Mouse (Mus musculus): Measurements from ENCODE around the gene Vmac. TPM values are rescaled to one million over a fixed set of nuclear protein-coding genes. Genes with fewer than 3 reads are reported as not detected.

The Vmac gene
- total and polyA plus RNA-seq, 3 experiments = 2.6 to 8.0 TPM; not detected in 1

DNA sequence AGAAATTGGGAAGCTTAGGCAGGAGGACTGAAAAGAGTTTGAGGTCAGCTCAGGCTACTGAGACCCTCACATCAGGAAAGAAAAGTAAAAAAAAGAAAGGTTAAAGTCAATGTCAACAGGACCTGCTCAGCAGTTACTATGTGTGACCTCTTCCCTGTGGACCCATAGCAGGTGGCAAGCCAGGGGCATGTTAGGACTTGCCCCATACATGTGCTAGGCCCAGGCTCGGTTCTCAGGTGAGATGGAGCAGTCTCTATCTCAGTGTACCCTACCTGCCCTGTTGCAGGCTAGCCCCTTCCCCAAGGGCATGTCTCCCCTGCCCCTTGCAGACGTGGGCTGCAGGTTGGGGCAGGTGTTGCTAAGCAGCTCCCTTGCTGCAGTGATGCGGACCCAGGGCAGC lies 8.1 kb downstream of the Vmac start:
- Histone ChIP-seq H3K4me1 (ENCODE audit: control insufficient read depth in 1 of 2, insufficient read depth in 2 of 2, low read length in 2 of 2) (no peaks in the 10 kb centered on the region), H3K9ac (ENCODE audit: control insufficient read depth, low read depth, low read length, poor library complexity, severe bottlenecking) (no peak overlapping the region), H3K27ac (ENCODE audit: control insufficient read depth, low read depth, low read length) (no peak overlapping the region), H3K9me3 (replicated peaks; ENCODE audit: insufficient read depth, low read length) (no peaks in the 10 kb centered on the region), H3K79me2 (ENCODE audit: control insufficient read depth, insufficient read depth, low read length, poor library complexity) (no peaks in the 10 kb centered on the region), H3K36me3 (ENCODE audit: control insufficient read depth in 1 of 2, insufficient read depth in 2 of 2, low read length in 2 of 2) (peaks cover 0 to 7% of the 10 kb centered on the region in 2 experiments; a peak in 2 of 4 replicates), H3K4me3 (ENCODE audit: control insufficient read depth in 1 of 2, insufficient read depth in 1 of 2, low read depth in 2 of 2, low read length in 2 of 2) (no peak overlapping the region), H3K27me3 (ENCODE audit: control insufficient read depth in 1 of 2, insufficient read depth in 2 of 2, low read length in 2 of 2) (no peaks in the 10 kb centered on the region)
- no peak for DNase-seq (ENCODE audit: low read depth, low spot score)
- TF ChIP-seq MAFK (IDR thresholded peaks at IDR 0.05; ENCODE audit: borderline replicate concordance, low read depth, low read length) (no peak), MEF2A (IDR thresholded peaks at IDR 0.05; ENCODE audit: extremely low read depth, insufficient replicate concordance, low read depth, low read length, poor library complexity, severe bottlenecking) (no peak)

DNA sequence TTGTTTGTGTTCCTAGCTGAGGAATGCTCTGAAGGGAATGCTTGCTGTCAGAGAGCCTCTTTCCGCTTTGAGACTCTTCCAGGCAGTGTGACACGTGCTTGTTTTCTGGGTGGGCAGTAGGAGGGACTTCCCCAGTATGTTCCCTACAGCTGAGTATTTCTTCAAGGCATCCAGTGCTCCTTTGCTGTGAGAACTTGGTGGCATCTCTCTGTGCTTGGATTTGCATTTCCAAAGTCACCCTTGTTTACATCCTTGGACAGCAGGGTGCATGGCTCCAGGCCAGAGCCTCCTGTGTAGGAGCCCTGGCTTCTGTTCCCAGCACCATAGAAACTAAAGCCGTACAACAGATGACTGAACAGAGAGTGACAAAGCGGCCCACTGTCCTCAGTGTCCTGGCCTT lies 9.1 kb downstream of the Vmac start:
- Histone ChIP-seq H3K4me3 (ENCODE audit: control insufficient read depth in 1 of 2, insufficient read depth in 1 of 2, low read depth in 2 of 2, low read length in 2 of 2) (no peak overlapping the region), H3K27ac (ENCODE audit: control insufficient read depth, low read depth, low read length) (no peak overlapping the region), H3K36me3 (ENCODE audit: control insufficient read depth in 1 of 2, insufficient read depth in 2 of 2, low read length in 2 of 2) (peaks cover 0 to 8% of the 10 kb centered on the region in 2 experiments; a peak in 2 of 4 replicates), H3K27me3 (ENCODE audit: control insufficient read depth in 1 of 2, insufficient read depth in 2 of 2, low read length in 2 of 2) (no peaks in the 10 kb centered on the region), H3K9me3 (replicated peaks; ENCODE audit: insufficient read depth, low read length) (no peaks in the 10 kb centered on the region), H3K9ac (ENCODE audit: control insufficient read depth, low read depth, low read length, poor library complexity, severe bottlenecking) (no peak overlapping the region), H3K4me1 (ENCODE audit: control insufficient read depth in 1 of 2, insufficient read depth in 2 of 2, low read length in 2 of 2) (no peaks in the 10 kb centered on the region), H3K79me2 (ENCODE audit: control insufficient read depth, insufficient read depth, low read length, poor library complexity) (no peaks in the 10 kb centered on the region)
- DNase-seq (ENCODE audit: low read depth, low spot score) = no peak
- no peak for TF ChIP-seq BHLHE40 (IDR thresholded peaks at IDR 0.05; ENCODE audit: borderline replicate concordance, low read depth, low read length)
- TF ChIP-seq RCOR1 (IDR thresholded peaks at IDR 0.05; ENCODE audit: low read depth, low read length) = no peak
- TF ChIP-seq TAL1 (IDR thresholded peaks at IDR 0.05; ENCODE audit: low read length) = no peak
- no peak for TF ChIP-seq UBTF (IDR thresholded peaks at IDR 0.05; ENCODE audit: borderline replicate concordance, insufficient read depth, low read depth, low read length)
- no peak for TF ChIP-seq NELFE (IDR thresholded peaks at IDR 0.05; ENCODE audit: low read depth, low read length)
- TF ChIP-seq MXI1 (IDR thresholded peaks at IDR 0.05; ENCODE audit: low read depth, low read length) = no peak
- TF ChIP-seq POLR2AphosphoS2 (IDR thresholded peaks at IDR 0.05; ENCODE audit: low read length) = no peak
- no peak for TF ChIP-seq ZKSCAN1 (IDR thresholded peaks at IDR 0.05; ENCODE audit: low read depth, low read length)
- no peak for TF ChIP-seq MAZ (IDR thresholded peaks at IDR 0.05; ENCODE audit: low read depth, low read length)
- TF ChIP-seq CHD2 (IDR thresholded peaks at IDR 0.05; ENCODE audit: low read length) = no peak
- no peak for TF ChIP-seq SIN3A (IDR thresholded peaks at IDR 0.05; ENCODE audit: low read length)
- TF ChIP-seq SMC3 (IDR thresholded peaks at IDR 0.05; ENCODE audit: low read depth, low read length) = no peak
- TF ChIP-seq CHD1 (IDR thresholded peaks at IDR 0.05; ENCODE audit: low read depth, low read length) = no peak
- no peak for TF ChIP-seq MEF2A (IDR thresholded peaks at IDR 0.05; ENCODE audit: extremely low read depth, insufficient replicate concordance, low read depth, low read length, poor library complexity, severe bottlenecking)
- no peak for TF ChIP-seq KAT2A (conservative IDR thresholded peaks at IDR 0.05; ENCODE audit: low read depth, low read length)
- TF ChIP-seq USF1 (IDR thresholded peaks at IDR 0.05; ENCODE audit: low read depth, low read length) = no peak
- TF ChIP-seq TBP (IDR thresholded peaks at IDR 0.05; ENCODE audit: low read depth, low read length) = no peak
- no peak for TF ChIP-seq POLR2A (IDR thresholded peaks at IDR 0.05; ENCODE audit: control insufficient read depth in 1 of 2, insufficient read depth in 1 of 2, low read depth in 1 of 2, low read length in 2 of 2, poor library complexity in 1 of 2)
- TF ChIP-seq MAX (IDR thresholded peaks at IDR 0.05; ENCODE audit: low read length) = no peak
- no peak for TF ChIP-seq E2F4 (IDR thresholded peaks at IDR 0.05; ENCODE audit: borderline replicate concordance, low read depth, low read length)
